Mouse (Mus musculus) bone marrow macrophage, adult 2 months (primary cell): ENCODE data around the gene 1700001C19Rik. TPM values are rescaled to one million over a fixed set of nuclear protein-coding genes. Genes with fewer than 3 reads are reported as not detected.

Experiments used
- H3K27ac ChIP-seq: 2 replicates; pipeline ENCODE4 v1.5.1; 2012; ENCODE audit warnings: low read depth, low read length; ENCODE audit not compliant: insufficient read depth
- H3K4me1 ChIP-seq: 2 replicates; pipeline ENCODE4 v1.6.1; 2012; ENCODE audit warnings: low read length; ENCODE audit not compliant: control insufficient read depth, insufficient read depth
- H3K4me3 ChIP-seq: 2 replicates; pipeline ENCODE4 v1.5.1; 2012; ENCODE audit warnings: mild to moderate bottlenecking, low read length, moderate library complexity; ENCODE audit not compliant: insufficient read depth
- CTCF ChIP-seq: IDR thresholded peaks from 2 replicates; pipeline ENCODE4 v1.5.1; 2012; ENCODE audit warnings: low read depth, mild to moderate bottlenecking, low read length, moderate library complexity
- POLR2A ChIP-seq: IDR thresholded peaks from 2 replicates; pipeline ENCODE4 v1.6.1; 2012; ENCODE audit warnings: mild to moderate bottlenecking, low read depth, low read length, borderline replicate concordance
- polyA plus RNA-seq: library from polyadenylated mRNA; stranded (reverse); fragments of >200 nt; gene quantifications from 2 replicates; pipeline ENCODE4 v1.2.4, GENCODE M21; 2012; ENCODE audit not compliant: missing spikeins, insufficient read depth, insufficient read length

The 1700001C19Rik gene
- polyA plus RNA-seq, 1 experiment, result 0.34 TPM

- H3K27ac ChIP-seq, result no peak overlapping the region
- no peaks in the 10 kb centered on the region for H3K4me1 ChIP-seq
- TF ChIP-seq CTCF (no peak), POLR2A (no peak)
- H3K4me3 ChIP-seq, result no peak overlapping the region
Measured at GRCm38 (mm10) chr17:47462728-47463388, 25.7 kb upstream of the 1700001C19Rik start.

DNA sequence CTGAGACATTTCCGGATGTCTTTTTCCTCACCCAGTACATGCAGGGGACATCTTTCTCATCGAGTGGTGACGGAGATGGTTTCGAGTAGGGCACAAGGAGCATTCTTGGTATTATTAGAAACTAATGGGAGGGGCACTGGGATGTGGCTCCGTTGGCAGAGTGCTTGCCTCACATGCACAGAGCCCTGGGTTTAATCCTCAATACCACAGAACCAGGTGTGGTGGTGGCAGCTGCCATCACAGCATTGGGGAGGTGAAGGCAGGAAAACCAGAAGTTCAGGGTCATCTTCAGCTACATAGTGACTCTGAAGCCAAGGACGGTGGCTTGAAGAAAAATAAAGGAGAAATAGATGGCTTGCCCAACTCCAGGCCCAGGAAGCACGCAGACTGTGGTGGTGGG lies 25.0 kb upstream of the 1700001C19Rik start:
- Histone ChIP-seq H3K4me3 (no peak overlapping the region), H3K27ac (no peak overlapping the region), H3K4me1 (no peaks in the 10 kb centered on the region)
- TF ChIP-seq POLR2A (no peak), CTCF (no peak)

DNA sequence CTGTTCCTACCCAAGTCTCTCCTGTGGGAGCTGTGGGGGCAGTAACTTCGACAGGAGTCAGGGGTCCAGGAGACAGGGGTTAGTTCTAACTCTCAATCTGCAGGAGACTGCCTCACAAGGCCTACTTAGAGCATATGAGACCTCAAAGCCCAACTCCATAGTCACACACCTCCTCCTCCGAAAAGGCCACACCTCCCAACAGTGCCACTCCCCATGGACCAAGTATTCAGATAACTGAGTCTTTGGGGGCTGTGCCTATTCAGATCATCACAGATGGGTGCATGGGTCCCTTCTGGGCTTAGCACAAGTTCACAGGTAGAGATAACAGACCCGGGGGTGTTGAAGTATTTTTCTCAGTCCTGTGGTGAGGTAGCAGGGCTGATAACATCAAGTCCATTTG lies 24.5 kb upstream of the 1700001C19Rik start:
- no peak for TF ChIP-seq POLR2A
- no peak for TF ChIP-seq CTCF
- Histone ChIP-seq H3K27ac (no peak overlapping the region), H3K4me1 (no peaks in the 10 kb centered on the region)

GRCm38 (mm10) chr17:47459341-47459919 lies 22.3 kb upstream of the 1700001C19Rik start:
- no peak overlapping the region for H3K4me3 ChIP-seq
- H3K27ac ChIP-seq, result no peak overlapping the region
- peaks cover 8% of the 10 kb centered on the region for H3K4me1 ChIP-seq
- no peak for TF ChIP-seq POLR2A
- no peak for TF ChIP-seq CTCF

More for the DNA sequence above, 24.5 kb upstream of the 1700001C19Rik start:
- no peak overlapping the region for H3K4me3 ChIP-seq

DNA sequence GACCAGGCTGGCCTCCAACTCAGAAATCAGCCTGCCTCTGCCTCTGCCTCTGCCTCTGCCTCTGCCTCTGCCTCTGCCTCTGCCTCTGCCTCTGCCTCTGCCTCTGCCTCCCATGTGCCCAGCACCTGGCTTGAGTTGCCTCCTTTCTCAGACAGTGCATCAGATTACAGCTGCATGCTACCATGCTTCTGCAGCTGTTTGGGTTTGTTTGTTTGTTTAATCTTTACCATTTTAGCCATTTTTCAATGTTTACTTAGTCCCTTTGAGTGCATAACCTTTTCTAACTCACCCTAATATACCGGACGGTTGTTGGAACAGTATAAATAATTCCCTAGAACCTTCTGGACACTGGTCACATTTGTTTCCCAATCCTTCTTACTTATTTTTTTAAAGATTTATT lies 21.8 kb upstream of the 1700001C19Rik start:
- peaks cover 11% of the 10 kb centered on the region for H3K4me1 ChIP-seq
- no peak for TF ChIP-seq CTCF
- no peak for TF ChIP-seq POLR2A
- H3K4me3 ChIP-seq, result no peak overlapping the region
- no peak overlapping the region for H3K27ac ChIP-seq

GRCm38 (mm10) chr17:47458310-47458709 lies 21.1 kb upstream of the 1700001C19Rik start:
- Histone ChIP-seq H3K27ac (no peak overlapping the region), H3K4me3 (no peak overlapping the region), H3K4me1 (peaks cover 11% of the 10 kb centered on the region)
- TF ChIP-seq CTCF (no peak), POLR2A (no peak)

DNA sequence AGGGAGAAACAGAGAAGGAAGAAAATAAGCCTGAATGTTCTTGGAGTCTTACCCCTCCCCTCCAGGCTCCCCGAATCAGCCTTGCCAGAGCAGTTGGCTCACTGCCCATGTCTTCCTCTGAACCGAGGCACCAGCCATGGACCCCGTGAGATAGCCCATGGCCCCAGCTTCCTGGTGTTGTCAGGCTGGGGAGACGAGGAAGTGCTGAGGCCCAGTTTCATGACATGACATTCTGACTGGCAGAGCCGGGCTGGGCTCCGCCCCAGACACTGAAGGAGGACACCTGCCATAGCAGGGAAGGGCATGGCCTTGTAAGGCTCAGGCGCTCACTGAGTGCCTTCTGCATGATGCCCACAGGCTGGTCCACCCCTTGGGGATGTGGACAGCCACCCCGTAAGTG lies 17.5 kb upstream of the 1700001C19Rik start:
- Histone ChIP-seq H3K4me3 (0 out of 2 replicates have a peak overlapping the region, but pooled peaks have one; percentile 10), H3K27ac (no peak overlapping the region), H3K4me1 (peaks cover 11% of the 10 kb centered on the region)
- TF ChIP-seq CTCF (no peak), POLR2A (no peak)

- Histone ChIP-seq H3K4me1 (peaks cover 11% of the 10 kb centered on the region), H3K27ac (no peak overlapping the region), H3K4me3 (no peak overlapping the region)
- no peak for TF ChIP-seq POLR2A
- TF ChIP-seq CTCF, result no peak
Measured at GRCm38 (mm10) chr17:47452886-47453285, 15.7 kb upstream of the 1700001C19Rik start.

DNA sequence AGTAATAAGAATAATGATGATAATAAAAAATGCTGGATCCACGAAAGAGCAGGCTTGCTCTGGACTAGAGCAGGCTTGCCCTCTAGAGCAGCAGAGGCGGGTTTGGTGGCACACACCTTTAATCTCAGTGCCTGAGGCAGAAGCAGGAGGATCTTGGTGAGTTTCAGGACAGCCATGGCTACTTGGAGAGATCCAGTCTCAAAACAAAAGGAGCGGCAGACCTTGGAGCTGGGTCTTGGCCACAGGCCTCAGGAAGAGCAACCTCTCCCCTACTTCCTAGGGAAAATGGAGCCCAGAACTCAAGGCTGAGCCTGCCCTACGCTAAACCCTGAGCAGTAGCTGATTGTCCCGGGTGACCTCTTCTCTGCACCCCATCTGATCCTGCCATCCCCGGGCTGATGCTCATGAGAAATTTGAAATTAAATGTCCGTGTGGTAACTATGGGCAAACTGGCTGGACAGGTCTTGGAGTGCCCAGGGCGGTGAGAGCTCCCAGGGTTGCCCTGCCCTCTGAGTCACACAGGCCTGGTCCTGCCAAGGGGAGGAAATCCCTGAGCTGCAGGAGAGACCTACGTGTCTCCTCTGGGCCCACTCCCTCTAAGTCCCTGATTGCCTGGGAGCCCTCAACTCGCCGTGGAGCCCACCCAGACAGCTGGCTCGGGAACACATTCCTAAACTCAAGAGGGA lies 13.8 kb upstream of the 1700001C19Rik start:
- Histone ChIP-seq H3K27ac (no peak overlapping the region), H3K4me1 (peaks cover 11% of the 10 kb centered on the region), H3K4me3 (no peak overlapping the region)
- TF ChIP-seq CTCF, result no peak
- no peak for TF ChIP-seq POLR2A

GRCm38 (mm10) chr17:47450239-47450638 lies 13.1 kb upstream of the 1700001C19Rik start:
- TF ChIP-seq POLR2A, result no peak
- TF ChIP-seq CTCF, result no peak
- no peak overlapping the region for H3K4me3 ChIP-seq
- no peak overlapping the region for H3K27ac ChIP-seq
- peaks cover 11% of the 10 kb centered on the region for H3K4me1 ChIP-seq

- Histone ChIP-seq H3K4me1 (peaks cover 3% of the 10 kb centered on the region), H3K27ac (no peak overlapping the region), H3K4me3 (no peak overlapping the region)
- TF ChIP-seq CTCF, result no peak
- no peak for TF ChIP-seq POLR2A
Measured at GRCm38 (mm10) chr17:47449432-47449831, 12.3 kb upstream of the 1700001C19Rik start.
